Mouse (Mus musculus): Measurements from ENCODE around the gene Lat. TPM values are rescaled to one million over a fixed set of nuclear protein-coding genes. Genes with fewer than 3 reads are reported as not detected.

The Lat gene
- polyA plus RNA-seq, 1 experiment from 2014 or later: 0.78 TPM

- no peak overlapping the region for H3K4me2 ChIP-seq (replicated peaks)
- H3K9ac ChIP-seq: no peak overlapping the region
- no peaks in the 10 kb centered on the region for H3K9me3 ChIP-seq (ENCODE audit: control insufficient read depth, low read length)
- no peak for DNase-seq (ENCODE audit: low spot score)
- WGBS: 59% methylated on average over 1 of the region's 1 CpGs
- ATAC-seq (ENCODE audit: low FRiP score): no peak
- H3K27me3 ChIP-seq (ENCODE audit: control insufficient read depth, insufficient read depth, low read length): no peaks in the 10 kb centered on the region
- no peak overlapping the region for H3K4me3 ChIP-seq (replicated peaks; ENCODE audit: low read length)
- H3K36me3 ChIP-seq (replicated peaks; ENCODE audit: control insufficient read depth, insufficient read depth): no peaks in the 10 kb centered on the region
- no peak overlapping the region for H3K27ac ChIP-seq
- no peaks in the 10 kb centered on the region for H3K4me1 ChIP-seq (replicated peaks; ENCODE audit: control insufficient read depth, insufficient read depth, low read length)
Measured at GRCm38 (mm10) chr7:126347098-126347497, 22.3 kb downstream of the Lat start.

- no peak overlapping the region for H3K9ac ChIP-seq
- DNase-seq (ENCODE audit: low spot score): no peak
- no peaks in the 10 kb centered on the region for H3K4me1 ChIP-seq (replicated peaks; ENCODE audit: control insufficient read depth, insufficient read depth, low read length)
- H3K27me3 ChIP-seq (ENCODE audit: control insufficient read depth, insufficient read depth, low read length): no peaks in the 10 kb centered on the region
- H3K27ac ChIP-seq: no peak overlapping the region
- ATAC-seq (ENCODE audit: low FRiP score): no peak
- 51% methylated on average over 3 of the region's 3 CpGs for WGBS
- no peaks in the 10 kb centered on the region for H3K36me3 ChIP-seq (replicated peaks; ENCODE audit: control insufficient read depth, insufficient read depth)
- H3K4me3 ChIP-seq (replicated peaks; ENCODE audit: low read length): no peak overlapping the region
- no peak overlapping the region for H3K4me2 ChIP-seq (replicated peaks)
- no peaks in the 10 kb centered on the region for H3K9me3 ChIP-seq (ENCODE audit: control insufficient read depth, low read length)
Measured at GRCm38 (mm10) chr7:126345969-126346368, 23.4 kb downstream of the Lat start.

GRCm38 (mm10) chr7:126345557-126345956 is 23.8 kb downstream of the Lat start:
- Histone ChIP-seq H3K4me1 (replicated peaks; ENCODE audit: control insufficient read depth, insufficient read depth, low read length) (no peaks in the 10 kb centered on the region), H3K27me3 (ENCODE audit: control insufficient read depth, insufficient read depth, low read length) (no peaks in the 10 kb centered on the region)
- WGBS: 69% methylated on average over 3 of the region's 3 CpGs

DNA sequence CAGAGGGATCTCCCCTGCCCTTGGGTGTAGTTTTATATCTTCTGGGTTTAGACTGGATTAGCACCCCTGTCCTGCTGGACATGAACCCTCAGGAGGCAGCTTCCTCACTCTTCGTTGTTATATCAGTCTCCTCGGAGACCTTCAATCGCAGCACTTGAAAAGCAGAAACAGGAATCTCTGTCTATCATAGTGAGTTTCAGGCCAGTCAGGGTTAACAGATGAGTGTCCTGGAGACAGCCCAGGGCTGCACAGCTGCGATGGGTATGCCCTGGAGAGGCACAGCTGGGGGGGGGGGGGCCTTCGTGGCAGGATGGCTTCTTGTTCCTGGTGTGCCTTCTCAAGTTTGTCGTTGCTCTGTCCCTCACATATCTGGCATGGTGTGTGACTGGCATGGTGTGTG is 28.5 kb downstream of the Lat start:
- Histone ChIP-seq H3K4me3 (replicated peaks; ENCODE audit: low read length) (no peak overlapping the region), H3K9ac (no peak overlapping the region), H3K27ac (no peak overlapping the region), H3K9me3 (ENCODE audit: control insufficient read depth, low read length) (no peaks in the 10 kb centered on the region), H3K27me3 (ENCODE audit: control insufficient read depth, insufficient read depth, low read length) (no peaks in the 10 kb centered on the region), H3K4me1 (replicated peaks; ENCODE audit: control insufficient read depth, insufficient read depth, low read length) (no peaks in the 10 kb centered on the region), H3K36me3 (replicated peaks; ENCODE audit: control insufficient read depth, insufficient read depth) (no peaks in the 10 kb centered on the region), H3K4me2 (replicated peaks) (no peak overlapping the region)
- DNase-seq (ENCODE audit: low spot score) (no peak), ATAC-seq (ENCODE audit: low FRiP score) (no peak)
- 46% methylated on average over 6 of the region's 6 CpGs for WGBS

More at GRCm38 (mm10) chr7:126345557-126345956, 23.8 kb downstream of the Lat start:
- DNase-seq (ENCODE audit: low spot score) (no peak), ATAC-seq (ENCODE audit: low FRiP score) (no peak)
- no peak overlapping the region for H3K4me2 ChIP-seq (replicated peaks)
- no peaks in the 10 kb centered on the region for H3K36me3 ChIP-seq (replicated peaks; ENCODE audit: control insufficient read depth, insufficient read depth)
- no peak overlapping the region for H3K4me3 ChIP-seq (replicated peaks; ENCODE audit: low read length)
- H3K9ac ChIP-seq: no peak overlapping the region
- H3K27ac ChIP-seq: no peak overlapping the region
- no peaks in the 10 kb centered on the region for H3K9me3 ChIP-seq (ENCODE audit: control insufficient read depth, low read length)

DNA sequence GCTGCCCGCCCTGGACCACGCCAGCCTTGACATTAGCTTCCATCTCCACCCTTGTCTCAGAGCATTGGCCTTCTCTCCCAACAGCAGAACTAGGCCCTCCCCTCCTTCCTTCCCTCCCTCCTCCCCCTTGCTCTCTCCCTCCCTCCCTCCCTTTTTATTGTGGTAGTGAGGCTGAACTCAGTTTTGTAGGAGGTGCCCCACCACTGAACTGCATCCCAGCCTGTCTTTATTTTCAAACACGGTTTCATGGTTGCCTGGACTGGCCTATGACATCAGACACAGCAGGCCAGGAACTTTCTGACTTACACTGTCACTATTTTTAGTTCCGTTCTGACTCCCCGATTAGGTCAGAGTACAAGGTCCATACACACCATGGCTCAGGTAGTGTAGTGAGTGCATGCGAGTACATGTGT is 29.2 kb downstream of the Lat start:
- Histone ChIP-seq H3K36me3 (replicated peaks; ENCODE audit: control insufficient read depth, insufficient read depth) (no peaks in the 10 kb centered on the region), H3K4me3 (replicated peaks; ENCODE audit: low read length) (no peak overlapping the region), H3K27ac (no peak overlapping the region), H3K9me3 (ENCODE audit: control insufficient read depth, low read length) (no peaks in the 10 kb centered on the region), H3K9ac (no peak overlapping the region), H3K4me1 (replicated peaks; ENCODE audit: control insufficient read depth, insufficient read depth, low read length) (no peaks in the 10 kb centered on the region), H3K27me3 (ENCODE audit: control insufficient read depth, insufficient read depth, low read length) (no peaks in the 10 kb centered on the region), H3K4me2 (replicated peaks) (no peak overlapping the region)
- ATAC-seq (ENCODE audit: low FRiP score) (no peak), DNase-seq (ENCODE audit: low spot score) (no peak)
- WGBS: 74% methylated on average over 6 of the region's 6 CpGs

DNA sequence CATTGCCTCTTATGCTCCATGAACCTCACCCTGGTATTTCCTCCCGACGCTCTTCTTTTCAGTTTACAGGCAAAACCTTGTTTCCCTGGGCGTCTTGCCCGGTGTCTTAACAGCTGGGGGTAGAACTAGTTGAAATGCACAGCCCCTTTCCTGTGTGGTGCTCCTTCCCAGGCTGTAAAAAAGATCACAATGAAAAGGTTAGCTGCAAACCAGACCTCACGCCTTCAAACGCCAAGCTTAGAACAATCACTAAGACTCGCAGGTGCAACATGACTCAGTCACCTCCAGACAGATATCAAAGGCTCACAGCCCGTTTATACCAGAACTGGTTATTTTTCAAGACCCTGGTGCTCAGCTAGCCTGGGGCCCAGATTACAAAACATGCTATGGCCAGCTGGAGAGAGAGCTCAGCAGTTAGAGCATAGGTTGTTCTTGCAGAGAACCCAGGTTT is 29.8 kb downstream of the Lat start:
- Histone ChIP-seq H3K27me3 (ENCODE audit: control insufficient read depth, insufficient read depth, low read length) (no peaks in the 10 kb centered on the region), H3K9me3 (ENCODE audit: control insufficient read depth, low read length) (no peaks in the 10 kb centered on the region), H3K9ac (no peak overlapping the region), H3K4me3 (replicated peaks; ENCODE audit: low read length) (no peak overlapping the region), H3K4me1 (replicated peaks; ENCODE audit: control insufficient read depth, insufficient read depth, low read length) (no peaks in the 10 kb centered on the region), H3K27ac (no peak overlapping the region), H3K36me3 (replicated peaks; ENCODE audit: control insufficient read depth, insufficient read depth) (no peaks in the 10 kb centered on the region), H3K4me2 (replicated peaks) (no peak overlapping the region)
- DNase-seq (ENCODE audit: low spot score): no peak
- ATAC-seq (ENCODE audit: low FRiP score): no peak
- 79% methylated on average over 8 of the region's 8 CpGs for WGBS

DNA sequence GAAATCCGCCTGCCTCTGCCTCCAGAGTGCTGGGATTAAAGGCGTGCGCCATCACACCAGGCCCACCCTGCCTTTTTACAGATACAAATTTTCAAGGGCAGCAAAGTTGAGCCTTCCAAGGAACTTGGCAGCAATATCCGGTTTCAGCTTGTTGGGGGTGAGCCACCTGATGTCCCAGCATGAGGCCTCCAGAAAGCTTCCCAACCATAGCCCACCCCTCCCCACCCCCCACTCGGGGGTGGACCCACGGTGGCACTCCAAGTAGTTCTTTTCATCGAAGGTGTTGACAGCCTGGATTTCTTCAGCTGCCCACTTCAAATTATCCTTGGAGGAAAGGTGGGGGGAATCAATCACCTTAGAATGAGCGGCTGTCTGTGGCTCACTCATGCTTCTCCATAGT is 30.5 kb downstream of the Lat start:
- no peak for DNase-seq (ENCODE audit: low spot score)
- Histone ChIP-seq H3K4me3 (replicated peaks; ENCODE audit: low read length) (no peak overlapping the region), H3K9me3 (ENCODE audit: control insufficient read depth, low read length) (no peaks in the 10 kb centered on the region), H3K36me3 (replicated peaks; ENCODE audit: control insufficient read depth, insufficient read depth) (no peaks in the 10 kb centered on the region), H3K4me2 (replicated peaks) (no peak overlapping the region), H3K4me1 (replicated peaks; ENCODE audit: control insufficient read depth, insufficient read depth, low read length) (no peaks in the 10 kb centered on the region), H3K9ac (no peak overlapping the region), H3K27ac (no peak overlapping the region), H3K27me3 (ENCODE audit: control insufficient read depth, insufficient read depth, low read length) (no peaks in the 10 kb centered on the region)
- ATAC-seq (ENCODE audit: low FRiP score): no peak
- WGBS: 86% methylated on average over 8 of the region's 8 CpGs

GRCm38 (mm10) chr7:126335556-126335955 is 33.8 kb downstream of the Lat start:
- DNase-seq (ENCODE audit: low spot score) (no peak), ATAC-seq (ENCODE audit: low FRiP score) (no peak)
- no peaks in the 10 kb centered on the region for H3K4me1 ChIP-seq (replicated peaks; ENCODE audit: control insufficient read depth, insufficient read depth, low read length)
- no peaks in the 10 kb centered on the region for H3K27me3 ChIP-seq (ENCODE audit: control insufficient read depth, insufficient read depth, low read length)
- H3K9me3 ChIP-seq (ENCODE audit: control insufficient read depth, low read length): no peaks in the 10 kb centered on the region
- WGBS: 84% methylated on average over 1 of the region's 1 CpGs
- H3K36me3 ChIP-seq (replicated peaks; ENCODE audit: control insufficient read depth, insufficient read depth): no peaks in the 10 kb centered on the region
- no peak overlapping the region for H3K4me3 ChIP-seq (replicated peaks; ENCODE audit: low read length)
- no peak overlapping the region for H3K9ac ChIP-seq
- no peak overlapping the region for H3K4me2 ChIP-seq (replicated peaks)
- H3K27ac ChIP-seq: no peak overlapping the region

DNA sequence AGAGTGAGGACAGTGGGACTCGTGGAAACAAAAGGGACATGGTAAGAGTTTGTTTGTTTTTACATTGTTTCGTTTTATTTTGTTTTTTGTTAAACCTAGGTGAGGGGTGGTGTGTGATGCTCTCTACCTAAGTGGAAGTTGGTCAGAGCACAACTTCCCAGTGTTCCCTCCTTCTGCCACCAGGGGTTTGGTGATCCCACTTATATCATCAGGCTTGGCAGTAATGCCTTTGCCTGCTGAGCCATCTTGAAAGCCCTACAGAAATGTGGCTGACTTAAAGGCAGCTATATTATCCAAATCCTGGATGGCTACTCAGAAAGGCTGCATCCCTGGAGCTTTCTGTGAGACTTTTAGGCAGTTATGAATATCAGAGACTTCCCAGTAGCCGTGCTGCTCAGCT is 36.7 kb downstream of the Lat start:
- H3K4me3 ChIP-seq (replicated peaks; ENCODE audit: low read length): no peak overlapping the region
- no peaks in the 10 kb centered on the region for H3K4me1 ChIP-seq (replicated peaks; ENCODE audit: control insufficient read depth, insufficient read depth, low read length)
- no peaks in the 10 kb centered on the region for H3K27me3 ChIP-seq (ENCODE audit: control insufficient read depth, insufficient read depth, low read length)
- no peaks in the 10 kb centered on the region for H3K36me3 ChIP-seq (replicated peaks; ENCODE audit: control insufficient read depth, insufficient read depth)
- DNase-seq (ENCODE audit: low spot score) (no peak), ATAC-seq (ENCODE audit: low FRiP score) (no peak)
- 83% methylated on average over 3 of the region's 3 CpGs for WGBS
- H3K27ac ChIP-seq: no peak overlapping the region
- H3K9ac ChIP-seq: no peak overlapping the region
- H3K4me2 ChIP-seq (replicated peaks): no peak overlapping the region
- H3K9me3 ChIP-seq (ENCODE audit: control insufficient read depth, low read length): no peaks in the 10 kb centered on the region

- Histone ChIP-seq H3K36me3 (replicated peaks; ENCODE audit: control insufficient read depth, insufficient read depth) (no peaks in the 10 kb centered on the region), H3K4me3 (replicated peaks; ENCODE audit: low read length) (no peak overlapping the region), H3K27me3 (ENCODE audit: control insufficient read depth, insufficient read depth, low read length) (no peaks in the 10 kb centered on the region), H3K27ac (no peak overlapping the region), H3K4me1 (replicated peaks; ENCODE audit: control insufficient read depth, insufficient read depth, low read length) (no peaks in the 10 kb centered on the region), H3K4me2 (replicated peaks) (no peak overlapping the region), H3K9me3 (ENCODE audit: control insufficient read depth, low read length) (no peaks in the 10 kb centered on the region), H3K9ac (no peak overlapping the region)
- ATAC-seq (ENCODE audit: low FRiP score): no peak
- 59% methylated on average over 2 of the region's 2 CpGs for WGBS
- no peak for DNase-seq (ENCODE audit: low spot score)
Measured at GRCm38 (mm10) chr7:126330693-126331092, 38.7 kb downstream of the Lat start.

All from hindbrain, embryonic 14.5 days (tissue).